Mouse (Mus musculus): Measurements from ENCODE around the gene Chrna4. TPM values are rescaled to one million over a fixed set of nuclear protein-coding genes. Genes with fewer than 3 reads are reported as not detected.

Chrna4 gene
- not detected in 2 replicates for polyA plus RNA-seq (2012; ENCODE audit: insufficient read depth, insufficient read length, missing spikeins)

DNA sequence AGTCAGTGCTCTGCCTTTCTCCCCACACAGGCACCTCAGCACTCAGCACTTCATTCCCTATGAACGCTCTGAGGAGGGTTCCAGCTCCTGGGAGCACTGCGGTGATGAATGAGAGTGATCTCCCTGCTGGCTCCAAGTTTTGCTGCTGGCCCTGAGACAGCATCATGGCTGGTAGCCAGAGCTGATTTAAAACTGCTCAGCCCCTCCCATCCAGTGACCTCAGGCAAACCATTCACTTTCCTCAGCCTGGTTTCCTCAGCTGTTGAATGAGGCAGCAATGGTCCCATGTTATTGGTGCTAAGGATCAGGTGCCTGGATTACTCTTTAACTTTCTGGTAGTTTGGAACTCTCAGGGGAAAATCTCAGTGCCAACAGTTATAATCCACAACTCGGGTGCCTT lies at the start of gene Chrna4:
Gene Chrna4 (minus strand): TSS at position 110 of the 400 bp plus-strand sequence.
- Histone ChIP-seq H3K4me1 (ENCODE audit: control insufficient read depth, insufficient read depth, insufficient read length, low read length) (0 out of 2 replicates have a peak, but pooled peaks cover 3% of the 10 kb centered on the region), H3K4me3 (ENCODE audit: insufficient read depth, low read depth, low read length) (no peak within 1 kb of the TSS), H3K27ac (replicated peaks; ENCODE audit: low read depth, low read length) (no peak within 1 kb of the TSS)

DNA sequence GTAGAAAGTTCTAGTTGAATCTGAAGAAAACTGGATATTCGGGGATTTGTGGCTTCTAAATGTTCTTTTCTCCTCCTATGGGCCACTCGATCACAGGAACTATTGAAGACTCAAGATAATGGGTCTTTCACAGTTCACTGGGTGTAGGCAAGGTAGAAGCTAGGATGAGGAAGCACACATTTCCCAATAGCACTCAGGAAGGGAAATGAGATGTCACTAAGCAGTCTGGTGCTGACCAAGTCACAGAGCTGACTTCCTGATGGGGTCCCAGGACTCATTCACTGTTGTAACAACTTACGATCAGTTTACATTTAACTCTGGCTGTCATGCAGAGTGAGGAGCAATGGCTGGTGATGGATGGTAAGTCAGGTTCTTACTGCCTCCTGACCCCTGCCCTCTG lies 46.8 kb upstream of the Chrna4 start:
- Histone ChIP-seq H3K4me3 (ENCODE audit: insufficient read depth, low read depth, low read length) (no peak overlapping the region), H3K27ac (replicated peaks; ENCODE audit: low read depth, low read length) (no peak overlapping the region), H3K4me1 (ENCODE audit: control insufficient read depth, insufficient read depth, insufficient read length, low read length) (peaks cover 4% of the 10 kb centered on the region; the same call in 1 of the 2 replicates)

DNA sequence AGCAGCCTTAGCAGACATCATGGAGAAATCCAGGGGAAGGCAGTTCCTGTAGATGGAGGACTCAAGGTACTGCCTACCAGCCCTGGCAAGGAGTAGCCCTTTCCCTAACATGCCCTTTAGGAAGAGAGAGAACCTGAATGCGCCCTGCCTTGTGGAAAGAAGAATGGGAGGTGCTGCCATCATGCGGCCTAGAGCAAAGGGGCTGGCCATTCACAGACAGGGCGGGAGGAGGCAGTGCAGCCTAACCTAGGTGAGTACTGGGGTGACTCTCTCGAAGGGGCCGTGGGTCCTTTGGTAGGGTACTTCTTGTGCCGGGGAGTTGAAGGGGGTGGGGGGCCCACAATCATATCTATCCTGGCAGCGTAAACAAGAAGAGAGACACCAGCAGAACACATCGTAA lies 41.7 kb upstream of the Chrna4 start:
- no peak overlapping the region for H3K4me3 ChIP-seq (ENCODE audit: insufficient read depth, low read depth, low read length)
- no peaks in the 10 kb centered on the region for H3K4me1 ChIP-seq (ENCODE audit: control insufficient read depth, insufficient read depth, insufficient read length, low read length)
- H3K27ac ChIP-seq (replicated peaks; ENCODE audit: low read depth, low read length): no peak overlapping the region

DNA sequence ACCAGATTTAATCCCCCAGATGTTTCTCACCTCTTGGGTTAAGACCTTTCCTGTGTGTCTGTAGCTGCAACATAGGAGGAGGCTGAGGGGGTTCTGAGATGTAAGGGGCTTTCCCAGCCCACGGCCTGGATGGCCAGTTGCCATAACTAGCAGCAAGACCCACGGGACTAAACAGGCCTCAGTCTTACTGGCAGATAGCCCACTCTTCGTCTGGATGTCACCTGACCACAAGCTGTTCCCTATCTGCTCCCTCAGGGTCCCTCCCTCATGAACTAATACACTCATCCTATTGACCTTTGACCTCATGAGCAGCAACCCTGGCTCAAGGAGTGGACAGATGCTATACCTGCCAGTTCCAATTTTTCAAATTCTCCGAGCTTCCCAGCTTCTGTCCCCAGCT lies 40.6 kb upstream of the Chrna4 start:
- H3K27ac ChIP-seq (replicated peaks; ENCODE audit: low read depth, low read length): no peak overlapping the region
- H3K4me1 ChIP-seq (ENCODE audit: control insufficient read depth, insufficient read depth, insufficient read length, low read length): no peaks in the 10 kb centered on the region
- no peak overlapping the region for H3K4me3 ChIP-seq (ENCODE audit: insufficient read depth, low read depth, low read length)

DNA sequence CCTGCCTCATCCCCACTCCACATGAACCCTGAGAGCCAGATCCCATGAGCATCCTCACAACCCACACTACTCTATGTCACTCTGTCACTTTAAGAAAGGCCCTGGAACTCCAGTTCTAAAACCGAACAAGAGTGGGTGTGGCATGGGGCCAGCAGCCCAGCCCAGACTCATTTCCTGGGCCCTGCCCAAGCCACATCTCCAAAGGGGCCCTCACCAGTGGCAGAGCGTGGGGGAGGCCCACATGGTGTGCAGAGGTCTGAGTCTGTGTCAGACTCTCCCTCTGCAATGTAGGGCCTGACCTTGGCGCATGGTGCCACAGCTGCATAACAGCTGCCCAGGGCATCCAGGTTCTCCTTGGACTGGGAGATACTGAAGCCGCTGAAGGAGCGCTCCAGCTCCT lies 37.5 kb upstream of the Chrna4 start:
- Histone ChIP-seq H3K4me1 (ENCODE audit: control insufficient read depth, insufficient read depth, insufficient read length, low read length) (no peaks in the 10 kb centered on the region), H3K27ac (replicated peaks; ENCODE audit: low read depth, low read length) (no peak overlapping the region), H3K4me3 (ENCODE audit: insufficient read depth, low read depth, low read length) (no peak overlapping the region)

DNA sequence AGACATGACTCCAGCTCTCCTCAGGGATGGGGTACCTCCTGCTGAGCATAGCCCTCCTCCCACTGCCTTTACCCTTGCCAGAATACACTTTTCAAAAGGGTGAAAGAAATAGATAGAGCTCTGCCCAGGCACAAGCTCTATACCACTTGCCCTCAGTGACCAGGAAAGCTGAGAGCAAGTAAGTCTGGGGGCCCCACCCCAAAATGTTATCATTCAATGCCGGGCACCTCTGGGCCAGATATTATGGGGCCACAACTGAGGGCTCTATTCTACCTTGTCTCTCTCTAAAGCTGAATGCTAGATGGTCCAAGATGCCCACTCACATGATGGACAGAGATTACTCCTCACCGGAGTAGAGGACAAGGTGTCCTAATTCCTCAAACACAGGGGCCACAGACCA lies 36.2 kb upstream of the Chrna4 start:
- Histone ChIP-seq H3K4me3 (ENCODE audit: insufficient read depth, low read depth, low read length) (no peak overlapping the region), H3K4me1 (ENCODE audit: control insufficient read depth, insufficient read depth, insufficient read length, low read length) (no peaks in the 10 kb centered on the region), H3K27ac (replicated peaks; ENCODE audit: low read depth, low read length) (no peak overlapping the region)

DNA sequence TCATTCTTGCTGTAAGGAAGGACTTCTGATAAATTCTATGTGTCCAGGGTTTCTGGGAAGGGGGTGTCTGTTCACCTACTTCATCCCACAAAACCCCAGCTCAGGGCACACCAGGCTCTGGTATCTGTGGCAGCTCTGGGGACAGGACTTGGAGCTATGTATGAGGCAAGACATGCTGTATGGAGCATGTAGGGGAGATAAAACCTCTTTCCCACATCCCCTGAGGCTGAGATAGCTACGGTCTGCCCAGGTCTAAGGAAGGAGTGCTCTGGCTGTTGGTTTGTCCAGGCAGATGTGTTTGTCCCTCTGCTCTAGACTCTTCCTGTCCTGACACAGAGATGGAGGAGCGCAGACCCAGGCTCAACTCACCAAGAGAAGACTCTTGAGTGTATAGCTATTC lies 35.6 kb upstream of the Chrna4 start:
- Histone ChIP-seq H3K4me1 (ENCODE audit: control insufficient read depth, insufficient read depth, insufficient read length, low read length) (no peaks in the 10 kb centered on the region), H3K4me3 (ENCODE audit: insufficient read depth, low read depth, low read length) (no peak overlapping the region), H3K27ac (replicated peaks; ENCODE audit: low read depth, low read length) (no peak overlapping the region)

DNA sequence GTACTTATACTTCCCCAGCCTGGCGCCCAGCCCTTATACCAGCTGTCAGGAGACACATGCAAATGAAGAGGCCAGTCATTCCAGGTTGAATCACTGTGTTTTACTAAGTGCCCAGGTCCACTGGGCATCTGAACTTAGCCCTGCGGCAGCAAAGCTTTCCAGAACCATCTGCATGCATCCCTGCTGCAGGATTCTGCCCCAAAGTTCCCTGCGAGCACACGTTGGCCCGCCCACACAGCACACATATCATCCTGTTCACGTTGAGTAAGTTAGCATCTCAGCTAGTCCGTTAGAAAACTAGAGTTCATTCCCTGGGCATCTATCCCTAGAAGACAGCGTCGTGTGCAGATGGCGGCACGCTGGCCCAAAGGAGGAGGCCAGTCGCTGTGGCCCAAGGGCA lies 32.2 kb upstream of the Chrna4 start:
- H3K27ac ChIP-seq (replicated peaks; ENCODE audit: low read depth, low read length): no peak overlapping the region
- no peak overlapping the region for H3K4me3 ChIP-seq (ENCODE audit: insufficient read depth, low read depth, low read length)
- no peaks in the 10 kb centered on the region for H3K4me1 ChIP-seq (ENCODE audit: control insufficient read depth, insufficient read depth, insufficient read length, low read length)

DNA sequence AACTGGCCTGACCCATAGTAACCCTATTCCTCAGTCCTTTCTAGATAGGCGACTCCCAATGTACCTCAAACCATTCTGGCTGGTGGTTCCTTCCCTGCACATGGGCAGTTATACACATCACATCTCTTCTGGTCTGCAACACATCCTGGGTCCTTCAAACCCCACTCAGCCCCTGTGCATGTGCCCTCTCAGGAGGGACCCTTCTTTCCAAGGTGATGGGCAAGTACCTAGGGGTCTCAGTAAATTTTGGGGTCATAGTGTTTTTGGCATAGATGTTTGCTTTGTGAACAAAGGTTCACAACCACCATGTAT lies 29.0 kb upstream of the Chrna4 start:
- H3K4me3 ChIP-seq (ENCODE audit: insufficient read depth, low read depth, low read length): no peak overlapping the region
- no peaks in the 10 kb centered on the region for H3K4me1 ChIP-seq (ENCODE audit: control insufficient read depth, insufficient read depth, insufficient read length, low read length)
- H3K27ac ChIP-seq (replicated peaks; ENCODE audit: low read depth, low read length): no peak overlapping the region

DNA sequence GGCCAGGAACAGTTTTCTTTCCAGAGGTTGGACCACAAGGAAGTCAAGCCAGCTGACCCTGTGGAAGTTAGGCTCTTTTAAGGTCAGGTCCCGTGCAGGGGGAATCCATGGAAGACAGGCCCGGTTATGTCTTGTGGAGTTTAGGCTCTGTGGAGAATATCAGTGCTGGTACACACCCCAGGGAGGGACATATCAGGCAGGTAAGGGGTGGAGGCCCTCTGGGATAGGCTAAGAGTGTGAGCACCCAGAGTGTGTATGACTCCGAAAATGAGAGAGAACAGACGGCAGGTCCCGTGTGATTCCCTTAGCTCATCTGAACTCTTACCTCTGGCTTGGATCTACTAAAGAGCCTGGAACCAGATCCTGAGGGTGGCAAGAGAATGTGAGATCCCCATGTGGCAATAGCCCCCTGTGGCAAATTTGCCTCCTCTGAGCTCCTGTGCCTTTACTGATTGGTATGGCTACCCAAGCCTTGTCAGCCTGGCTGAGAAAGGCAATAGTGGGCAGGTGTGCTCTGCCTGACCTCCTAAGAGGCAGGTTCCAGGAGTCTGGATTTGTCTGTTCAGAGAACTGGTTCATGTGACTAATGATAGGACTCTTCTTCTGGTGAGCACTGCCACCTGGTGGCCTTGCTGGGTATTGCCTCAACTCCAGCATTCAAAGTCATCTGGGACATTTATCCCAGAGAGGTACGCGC lies 28.5 kb upstream of the Chrna4 start:
- Histone ChIP-seq H3K4me3 (ENCODE audit: insufficient read depth, low read depth, low read length) (no peak overlapping the region), H3K4me1 (ENCODE audit: control insufficient read depth, insufficient read depth, insufficient read length, low read length) (no peaks in the 10 kb centered on the region), H3K27ac (replicated peaks; ENCODE audit: low read depth, low read length) (no peak overlapping the region)

DNA sequence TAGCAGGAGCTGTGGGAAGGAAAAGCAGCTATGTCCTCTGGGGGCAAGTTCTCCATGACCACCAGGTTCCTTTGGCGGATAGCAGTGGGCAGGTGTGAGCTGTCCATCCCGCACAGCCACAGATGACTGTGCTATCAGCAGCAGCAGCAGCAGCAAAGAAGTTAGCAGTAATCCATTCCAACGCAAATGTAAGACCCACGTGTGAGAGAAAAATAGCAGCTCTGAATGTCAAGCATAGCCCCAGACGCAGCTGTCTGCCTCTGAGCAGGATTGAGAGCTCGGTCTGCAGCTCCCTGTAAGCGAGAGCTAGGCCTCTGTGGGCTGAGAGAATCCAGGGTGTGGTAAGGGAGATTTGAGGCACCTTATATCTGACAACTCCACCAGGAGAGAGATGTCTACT lies 26.8 kb upstream of the Chrna4 start:
- no peaks in the 10 kb centered on the region for H3K4me1 ChIP-seq (ENCODE audit: control insufficient read depth, insufficient read depth, insufficient read length, low read length)
- no peak overlapping the region for H3K4me3 ChIP-seq (ENCODE audit: insufficient read depth, low read depth, low read length)
- no peak overlapping the region for H3K27ac ChIP-seq (replicated peaks; ENCODE audit: low read depth, low read length)

DNA sequence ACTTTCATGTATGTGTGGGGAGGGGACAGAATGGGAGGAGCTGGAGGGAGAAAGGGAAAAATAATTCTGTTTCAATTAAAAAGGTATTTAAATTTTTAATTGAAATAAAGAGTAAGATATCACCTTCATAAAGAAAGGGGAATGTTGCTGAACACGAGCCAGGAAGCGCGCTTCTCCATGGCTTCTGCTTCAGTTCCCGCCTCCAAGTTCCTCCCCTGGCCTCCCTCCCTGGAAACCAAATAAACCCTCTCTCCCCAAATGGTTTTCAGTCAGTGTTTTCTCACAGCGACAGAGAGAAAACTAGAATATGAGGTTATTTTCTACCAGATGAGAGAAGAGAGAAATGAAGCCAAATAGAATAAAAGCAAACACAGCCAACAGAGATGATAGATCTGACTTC lies 25.2 kb upstream of the Chrna4 start:
- Histone ChIP-seq H3K27ac (replicated peaks; ENCODE audit: low read depth, low read length) (no peak overlapping the region), H3K4me1 (ENCODE audit: control insufficient read depth, insufficient read depth, insufficient read length, low read length) (no peaks in the 10 kb centered on the region), H3K4me3 (ENCODE audit: insufficient read depth, low read depth, low read length) (no peak overlapping the region)

DNA sequence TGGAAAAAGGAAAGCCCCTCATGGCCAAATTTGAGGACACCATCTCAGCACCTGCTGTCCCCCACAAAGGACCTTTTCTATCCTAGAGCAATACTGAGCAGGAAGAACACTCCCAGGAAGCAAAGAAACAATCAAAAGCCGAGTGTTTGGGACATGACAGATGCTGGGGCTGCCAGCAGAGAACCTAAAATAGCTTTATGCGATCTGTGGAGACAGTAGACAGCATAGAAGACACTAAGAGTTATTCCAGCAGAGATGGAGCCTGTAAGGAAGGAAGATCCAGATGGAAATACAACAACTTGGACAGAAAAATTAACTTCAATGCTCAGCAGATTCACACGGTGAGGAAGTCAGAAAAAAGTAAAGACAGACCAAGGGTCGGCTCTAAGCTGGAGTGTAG lies 22.5 kb upstream of the Chrna4 start:
- Histone ChIP-seq H3K4me1 (ENCODE audit: control insufficient read depth, insufficient read depth, insufficient read length, low read length) (no peaks in the 10 kb centered on the region), H3K27ac (replicated peaks; ENCODE audit: low read depth, low read length) (no peak overlapping the region), H3K4me3 (ENCODE audit: insufficient read depth, low read depth, low read length) (no peak overlapping the region)

DNA sequence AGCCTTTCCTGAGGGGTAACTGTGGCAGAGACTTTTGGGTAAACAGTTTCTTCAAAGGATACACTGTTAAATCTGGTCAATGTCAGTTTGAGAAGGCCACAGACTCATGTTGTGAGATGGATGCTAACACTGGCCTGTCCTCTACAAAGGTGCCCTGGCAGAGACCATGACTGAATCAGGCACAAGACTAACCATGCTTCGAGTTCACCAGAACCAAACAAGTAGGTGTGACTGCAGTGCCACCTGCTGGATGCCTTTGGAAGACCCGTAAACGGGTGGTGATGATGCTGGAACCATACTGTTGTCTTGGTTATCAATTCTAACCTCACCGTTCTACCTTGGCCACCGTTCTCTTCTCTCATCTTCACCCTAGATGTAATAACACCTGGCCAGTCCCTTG lies 16.8 kb upstream of the Chrna4 start:
- Histone ChIP-seq H3K4me1 (ENCODE audit: control insufficient read depth, insufficient read depth, insufficient read length, low read length) (no peaks in the 10 kb centered on the region), H3K27ac (replicated peaks; ENCODE audit: low read depth, low read length) (no peak overlapping the region), H3K4me3 (ENCODE audit: insufficient read depth, low read depth, low read length) (no peak overlapping the region)

DNA sequence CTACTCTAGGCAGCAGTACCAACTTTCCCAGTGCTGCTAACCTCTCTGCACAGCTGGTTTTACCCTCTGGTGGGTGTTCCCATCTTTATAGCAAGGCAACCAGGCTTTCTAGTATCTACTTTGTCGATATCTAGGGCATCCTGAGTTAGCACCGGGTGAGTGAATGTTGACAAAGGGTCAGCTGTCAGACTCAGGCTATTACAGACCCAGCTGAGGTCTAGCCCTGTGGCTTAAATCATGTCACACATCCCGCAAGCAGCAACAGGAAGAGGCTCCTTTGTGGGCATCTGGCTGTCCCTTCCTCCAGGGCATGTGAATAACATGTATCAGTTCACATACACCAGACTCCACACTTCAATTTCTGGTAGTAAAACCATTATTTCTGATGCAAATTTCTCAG lies 14.8 kb upstream of the Chrna4 start:
- Histone ChIP-seq H3K27ac (replicated peaks; ENCODE audit: low read depth, low read length) (no peak overlapping the region), H3K4me3 (ENCODE audit: insufficient read depth, low read depth, low read length) (no peak overlapping the region), H3K4me1 (ENCODE audit: control insufficient read depth, insufficient read depth, insufficient read length, low read length) (no peaks in the 10 kb centered on the region)

DNA sequence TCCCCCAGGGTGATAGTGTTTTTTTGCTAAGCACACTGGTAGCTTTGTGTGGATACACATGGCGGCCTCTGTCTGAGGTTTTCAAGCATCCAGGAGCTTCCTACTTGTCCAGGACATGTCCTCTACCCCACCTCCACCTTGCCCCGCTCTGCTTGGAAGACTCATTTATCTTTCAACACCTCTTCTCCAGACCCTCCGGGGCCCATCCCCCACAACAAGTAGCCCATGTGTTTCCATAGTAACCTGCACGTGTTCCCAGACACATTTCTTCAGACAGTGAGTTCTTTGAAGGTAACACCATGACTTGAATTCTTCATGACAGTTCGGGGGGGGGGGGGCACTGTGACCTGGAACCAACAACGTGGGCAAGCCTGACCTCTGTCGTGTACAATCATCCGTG lies 14.0 kb upstream of the Chrna4 start:
- Histone ChIP-seq H3K27ac (replicated peaks; ENCODE audit: low read depth, low read length) (no peak overlapping the region), H3K4me3 (ENCODE audit: insufficient read depth, low read depth, low read length) (no peak overlapping the region), H3K4me1 (ENCODE audit: control insufficient read depth, insufficient read depth, insufficient read length, low read length) (no peaks in the 10 kb centered on the region)

DNA sequence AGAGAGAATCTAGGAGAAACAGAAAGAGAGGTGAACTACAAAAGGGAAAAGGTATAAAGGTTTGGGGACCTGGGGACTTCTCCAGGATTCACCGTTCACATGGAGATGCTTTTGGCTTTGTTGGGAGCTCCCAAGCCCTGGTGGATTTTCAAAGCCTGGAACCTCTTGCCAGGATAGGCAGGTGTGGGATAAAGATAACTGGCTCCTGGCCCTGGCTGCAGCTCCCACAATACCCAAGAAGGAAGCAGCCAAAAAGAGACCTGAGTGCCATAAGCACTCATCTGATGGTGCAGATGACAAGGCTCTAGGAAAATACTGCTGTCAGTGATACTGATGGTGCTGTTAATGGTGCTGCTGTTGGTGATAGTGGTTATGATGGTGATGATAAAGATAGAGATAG lies 8.8 kb upstream of the Chrna4 start:
- Histone ChIP-seq H3K27ac (replicated peaks; ENCODE audit: low read depth, low read length) (no peak overlapping the region), H3K4me3 (ENCODE audit: insufficient read depth, low read depth, low read length) (no peak overlapping the region), H3K4me1 (ENCODE audit: control insufficient read depth, insufficient read depth, insufficient read length, low read length) (no peaks in the 10 kb centered on the region)

Data from brown adipose tissue, adult 24 weeks (tissue).